Mouse (Mus musculus) hindbrain, embryonic 11.5 days (tissue): ENCODE measurements around the gene Plxna4. TPM values are rescaled to one million over a fixed set of nuclear protein-coding genes. Genes with fewer than 3 reads are reported as not detected.

ENCODE experiments used
- ATAC-seq: fragments of 200-750 bp; cut with Nextera tagmentation; 2 replicates; pipeline ENCODE4 v1.8.0; 2017; ENCODE audit warnings: mild to moderate bottlenecking, moderate TSS enrichment, moderate library complexity; ENCODE audit not compliant: low FRiP score
- DNase-seq: peaks from one replicate; pipeline ENCODE4 v3.0.0-alpha.2; 2015; ENCODE audit warnings: low spot score
- H3K27ac ChIP-seq: fragments of 300-500 bp; sonication (generic); 2 replicates; pipeline ENCODE4 v1.5.1; 2014; ENCODE audit warnings: mild to moderate bottlenecking, low read depth, low read length
- H3K27me3 ChIP-seq: fragments of 300-500 bp; sonication (generic); 2 replicates; pipeline ENCODE4 v1.6.1; 2014; ENCODE audit warnings: mild to moderate bottlenecking, low read length, moderate library complexity, mixed read lengths; ENCODE audit not compliant: control insufficient read depth, insufficient read depth
- H3K36me3 ChIP-seq: fragments of 300-500 bp; sonication (generic); 2 replicates; pipeline ENCODE4 v1.6.1; 2014; ENCODE audit warnings: mild to moderate bottlenecking, low read length, moderate library complexity, mixed read lengths; ENCODE audit not compliant: control insufficient read depth, insufficient read depth
- H3K4me1 ChIP-seq: fragments of 300-500 bp; sonication (generic); replicated peaks from 2 replicates; pipeline ENCODE4 v1.6.1; 2014; ENCODE audit warnings: low read length, mixed read lengths; ENCODE audit not compliant: control insufficient read depth, insufficient read depth
- H3K4me2 ChIP-seq: fragments of 300-500 bp; sonication (generic); replicated peaks from 2 replicates; pipeline ENCODE4 v1.6.1; 2014; ENCODE audit warnings: mild to moderate bottlenecking, low read depth, low read length
- H3K4me3 ChIP-seq: fragments of 300-500 bp; sonication (generic); 2 replicates; pipeline ENCODE4 v1.5.1; 2014; ENCODE audit warnings: low read depth, low read length
- H3K9ac ChIP-seq: fragments of 300-500 bp; sonication (generic); 2 replicates; pipeline ENCODE4 v1.6.1; 2014; ENCODE audit warnings: low read depth, low read length
- H3K9me3 ChIP-seq: fragments of 300-500 bp; sonication (generic); 2 replicates; pipeline ENCODE4 v1.6.1; 2016; ENCODE audit warnings: low read length; ENCODE audit not compliant: control insufficient read depth
- WGBS: fragments of 180-500 bp; shearing (Covaris S2); extraction: QIAGEN DNeasy Blood & Tissue Kit; methylation state at CpG from one replicate; pipeline ENCODE4 v1.1.7; 2014; 5-methylcytosine and 5-hydroxymethylcytosine counted together
- polyA plus RNA-seq: library from polyadenylated mRNA; unstranded; fragments of >200 nt; fragmentation: Nextera tagmentation; extraction: Ambion mirVana; gene quantifications from 2 replicates; pipeline ENCODE4 v1.2.1, GENCODE M21; 2014

The Plxna4 gene
- polyA plus RNA-seq, 1 experiment from 2014 or later, result 8.1 TPM

- no peak overlapping the region for H3K4me2 ChIP-seq
- H3K4me3 ChIP-seq, result no peak overlapping the region
- no peak overlapping the region for H3K27ac ChIP-seq
- H3K4me1 ChIP-seq, result no peaks in the 10 kb centered on the region
- H3K9ac ChIP-seq, result no peak overlapping the region
- no peaks in the 10 kb centered on the region for H3K36me3 ChIP-seq
- no peaks in the 10 kb centered on the region for H3K27me3 ChIP-seq
- DNase-seq (no peak), ATAC-seq (no peak)
- H3K9me3 ChIP-seq, result no peaks in the 10 kb centered on the region
- WGBS, result 90% methylated on average over 1 of the region's 1 CpGs
Measured at GRCm38 (mm10) chr6:32158347-32158746, 429.6 kb downstream of the Plxna4 start.

- Histone ChIP-seq H3K4me3 (no peak overlapping the region), H3K9ac (no peak overlapping the region), H3K27me3 (no peaks in the 10 kb centered on the region), H3K4me2 (no peak overlapping the region), H3K4me1 (no peaks in the 10 kb centered on the region), H3K27ac (no peak overlapping the region), H3K36me3 (no peaks in the 10 kb centered on the region), H3K9me3 (no peaks in the 10 kb centered on the region)
- DNase-seq (peak; percentile 32), ATAC-seq (peak; percentile 63; the same call in 1 of the 2 replicates)
- 66% methylated on average over 4 of the region's 4 CpGs for WGBS
Measured at GRCm38 (mm10) chr6:32153170-32153569, 434.8 kb downstream of the Plxna4 start.

- Histone ChIP-seq H3K9ac (no peak overlapping the region), H3K4me3 (no peak overlapping the region), H3K4me1 (no peaks in the 10 kb centered on the region), H3K9me3 (no peaks in the 10 kb centered on the region), H3K27me3 (no peaks in the 10 kb centered on the region), H3K36me3 (no peaks in the 10 kb centered on the region), H3K4me2 (no peak overlapping the region), H3K27ac (no peak overlapping the region)
- ATAC-seq (no peak), DNase-seq (no peak)
- whole genome bisulfite sequencing, result 89% methylated on average over 4 of the region's 4 CpGs
Measured at GRCm38 (mm10) chr6:32150836-32151235, 437.2 kb downstream of the Plxna4 start.

- 73% methylated on average over 4 of the region's 4 CpGs for WGBS
- Histone ChIP-seq H3K4me3 (no peak overlapping the region), H3K27ac (no peak overlapping the region), H3K9ac (no peak overlapping the region), H3K27me3 (no peaks in the 10 kb centered on the region), H3K4me2 (no peak overlapping the region), H3K9me3 (no peaks in the 10 kb centered on the region), H3K36me3 (no peaks in the 10 kb centered on the region), H3K4me1 (no peaks in the 10 kb centered on the region)
- ATAC-seq (no peak), DNase-seq (no peak)
Measured at GRCm38 (mm10) chr6:32144771-32145170, 443.2 kb downstream of the Plxna4 start.

GRCm38 (mm10) chr6:32139537-32139936 is 448.5 kb downstream of the Plxna4 start:
- no peak overlapping the region for H3K4me2 ChIP-seq
- no peak for DNase-seq
- no peaks in the 10 kb centered on the region for H3K36me3 ChIP-seq
- no peaks in the 10 kb centered on the region for H3K27me3 ChIP-seq
- ATAC-seq, result no peak
- no peak overlapping the region for H3K27ac ChIP-seq
- H3K4me3 ChIP-seq, result no peak overlapping the region
- WGBS, result 87% methylated on average over 3 of the region's 3 CpGs
- H3K9ac ChIP-seq, result no peak overlapping the region
- no peaks in the 10 kb centered on the region for H3K4me1 ChIP-seq
- H3K9me3 ChIP-seq, result no peaks in the 10 kb centered on the region

GRCm38 (mm10) chr6:32126914-32127313 is 461.1 kb downstream of the Plxna4 start:
- Histone ChIP-seq H3K36me3 (no peaks in the 10 kb centered on the region), H3K27me3 (no peaks in the 10 kb centered on the region), H3K4me2 (no peak overlapping the region), H3K9ac (no peak overlapping the region), H3K4me3 (no peak overlapping the region), H3K4me1 (no peaks in the 10 kb centered on the region), H3K27ac (no peak overlapping the region), H3K9me3 (no peaks in the 10 kb centered on the region)
- no peak for ATAC-seq
- DNase-seq, result no peak
- WGBS, result 84% methylated on average over 6 of the region's 6 CpGs

GRCm38 (mm10) chr6:32122584-32123265 is 465.3 kb downstream of the Plxna4 start:
- WGBS, result 88% methylated on average over 4 of the region's 4 CpGs
- Histone ChIP-seq H3K9ac (no peak overlapping the region), H3K4me3 (no peak overlapping the region), H3K36me3 (no peaks in the 10 kb centered on the region), H3K4me1 (no peaks in the 10 kb centered on the region), H3K27ac (no peak overlapping the region), H3K27me3 (no peaks in the 10 kb centered on the region), H3K4me2 (no peak overlapping the region), H3K9me3 (no peaks in the 10 kb centered on the region)
- no peak for DNase-seq
- ATAC-seq, result no peak

- Histone ChIP-seq H3K27me3 (no peaks in the 10 kb centered on the region), H3K36me3 (no peaks in the 10 kb centered on the region), H3K9me3 (no peaks in the 10 kb centered on the region), H3K4me2 (no peak overlapping the region), H3K4me3 (no peak overlapping the region), H3K4me1 (no peaks in the 10 kb centered on the region), H3K27ac (no peak overlapping the region), H3K9ac (no peak overlapping the region)
- ATAC-seq, result no peak
- DNase-seq, result no peak
- 43% methylated on average over 1 of the region's 1 CpGs for WGBS
Measured at GRCm38 (mm10) chr6:32120931-32121330, 467.1 kb downstream of the Plxna4 start.

- ATAC-seq, result no peak
- H3K27me3 ChIP-seq, result no peaks in the 10 kb centered on the region
- WGBS, result 56% methylated on average over 1 of the region's 2 CpGs
Measured at GRCm38 (mm10) chr6:32109207-32109606, 478.8 kb downstream of the Plxna4 start.

More at GRCm38 (mm10) chr6:32109207-32109606, 478.8 kb downstream of the Plxna4 start:
- no peak overlapping the region for H3K9ac ChIP-seq
- no peaks in the 10 kb centered on the region for H3K4me1 ChIP-seq
- no peak overlapping the region for H3K4me2 ChIP-seq
- H3K36me3 ChIP-seq, result no peaks in the 10 kb centered on the region
- H3K4me3 ChIP-seq, result no peak overlapping the region
- H3K9me3 ChIP-seq, result no peaks in the 10 kb centered on the region
- H3K27ac ChIP-seq, result no peak overlapping the region
- DNase-seq, result no peak
